Mouse (Mus musculus) megakaryocyte progenitor cell, adult 5-6 weeks (primary cell): ENCODE data around the gene Sclt1. TPM values are rescaled to one million over a fixed set of nuclear protein-coding genes. Genes with fewer than 3 reads are reported as not detected.
A peak's percentile ranks its signal among the peaks of the same experiment; 100 is the strongest.
"Not testable (repeated sequence)": the region's sequence is repeated elsewhere in the genome, so short reads cannot be mapped to it uniquely, and the experiment has no call there.

Source experiments
- ATAC-seq: replicated peaks from 2 replicates; pipeline ENCODE4 v1.8.0; 2016; ENCODE audit warnings: mild to moderate bottlenecking, moderate TSS enrichment, inconsistent platforms; ENCODE audit not compliant: poor library complexity
- total RNA-seq, 2 experiments: library from RNA; stranded (forward) in 1 of 2; stranded (reverse) in 1 of 2; fragments of 157-497, 149-512 nt in 1 of 2; fragments of 200-1000 nt in 1 of 2; gene quantifications; 2 replicates each; pipeline versions ENCODE4 v1.2.3 to v1.2.4; 2015 to 2017

Gene Sclt1
- total RNA-seq (2015) (27.3 and 31.4 TPM in 2 replicates), total RNA-seq (2017) (29.0 and 29.1 TPM in 2 replicates)

DNA sequence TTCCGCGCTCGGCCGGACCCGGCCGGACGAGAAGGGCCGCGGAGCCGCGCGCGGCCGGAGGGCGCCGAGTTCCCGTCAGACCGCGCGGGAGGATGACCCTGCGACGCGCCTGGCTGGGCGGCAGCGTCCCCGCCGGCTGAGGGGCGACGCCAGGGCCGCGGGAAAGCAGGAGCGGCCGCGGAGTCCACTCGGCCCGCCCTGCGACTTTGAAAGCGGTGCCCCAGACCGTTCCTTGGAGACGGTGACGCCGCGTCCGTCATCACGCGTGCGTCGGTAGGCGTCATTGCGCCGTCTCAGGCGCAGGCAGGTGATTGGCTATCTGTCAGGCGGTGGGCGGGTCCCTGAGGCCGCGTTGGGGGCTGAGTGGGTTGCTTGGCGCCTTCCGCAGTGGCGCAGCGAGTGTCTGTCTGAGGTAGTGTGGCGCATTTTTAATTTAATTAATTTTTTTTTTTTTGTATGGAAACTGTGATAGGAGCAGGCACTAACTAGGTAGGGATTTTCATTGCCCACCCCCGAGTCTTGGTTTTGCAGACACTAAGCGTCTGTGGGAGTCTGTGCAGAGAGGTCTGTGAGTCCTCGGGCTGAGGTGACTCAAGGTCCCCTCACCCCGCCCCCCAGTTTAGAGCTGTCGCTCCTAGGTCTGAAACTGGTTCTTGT is at the start of gene Sclt1, which contains the start of gene D3Ertd751e:
Gene Sclt1 (minus strand): TSS at position 237 of the 657 bp plus-strand sequence.
Gene D3Ertd751e (plus strand): TSS at position 334 of the 657 bp plus-strand sequence.
- ATAC-seq: peak; percentile 97

DNA sequence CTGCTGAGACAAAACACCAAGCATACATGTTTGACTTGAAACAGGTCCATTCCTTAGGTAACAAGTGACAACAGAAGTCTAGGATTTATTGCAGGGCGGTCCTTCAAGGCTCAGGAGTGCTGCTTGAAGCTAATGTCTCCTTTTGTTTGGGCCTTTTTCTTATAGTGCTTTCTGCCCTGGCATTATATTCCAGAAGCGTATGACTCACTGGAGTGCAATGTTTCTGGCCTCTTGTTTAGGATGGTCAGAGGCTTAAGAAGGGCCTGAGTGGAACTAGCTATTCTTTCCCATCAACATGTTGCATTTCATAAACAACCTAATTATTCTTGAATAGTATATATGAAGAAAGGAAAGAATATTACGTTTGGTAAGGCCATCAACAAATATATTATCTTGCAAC is 19.8 kb upstream of the Sclt1 start:
- ATAC-seq: no peak

DNA sequence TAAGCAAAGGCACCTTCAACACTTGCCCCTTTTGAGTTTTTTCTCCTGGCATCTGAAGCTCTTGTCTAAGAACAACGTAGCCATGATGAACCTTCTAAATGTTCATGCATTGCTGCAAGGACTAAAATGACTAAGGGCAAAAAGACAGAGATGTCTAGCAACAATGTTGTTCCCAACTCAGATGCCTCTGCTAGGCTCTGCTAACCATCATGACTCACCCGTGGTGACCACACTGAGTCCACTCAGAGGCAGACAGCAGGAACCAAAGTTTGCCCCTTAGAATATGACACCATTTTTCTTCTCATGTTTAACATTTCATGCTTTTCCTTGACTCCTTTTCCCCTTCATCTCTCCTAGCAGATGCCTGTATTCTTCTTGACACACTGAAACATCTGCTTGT is 12.2 kb upstream of the Sclt1 start:
- ATAC-seq: no peak

DNA sequence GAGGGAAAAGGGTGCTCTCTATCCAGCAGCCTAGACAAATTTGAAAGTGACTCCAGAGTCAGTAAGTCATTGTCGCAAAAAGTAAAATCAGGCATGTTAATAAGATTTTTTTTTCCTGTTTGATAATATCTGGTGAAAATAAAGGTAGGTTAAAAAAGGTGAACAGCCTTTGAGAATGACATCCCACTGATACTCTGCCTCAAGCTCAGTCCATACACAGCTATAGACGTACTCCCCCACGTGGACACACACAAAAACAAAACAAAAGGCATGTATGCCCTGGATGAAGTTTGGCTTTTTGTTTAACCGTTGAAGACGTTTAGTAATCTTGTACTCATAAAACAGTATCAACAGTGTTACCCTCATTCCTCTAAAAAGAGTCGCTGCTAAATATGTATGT is 1.1 kb upstream of the Sclt1 start:
- ATAC-seq: peak; percentile 42

DNA sequence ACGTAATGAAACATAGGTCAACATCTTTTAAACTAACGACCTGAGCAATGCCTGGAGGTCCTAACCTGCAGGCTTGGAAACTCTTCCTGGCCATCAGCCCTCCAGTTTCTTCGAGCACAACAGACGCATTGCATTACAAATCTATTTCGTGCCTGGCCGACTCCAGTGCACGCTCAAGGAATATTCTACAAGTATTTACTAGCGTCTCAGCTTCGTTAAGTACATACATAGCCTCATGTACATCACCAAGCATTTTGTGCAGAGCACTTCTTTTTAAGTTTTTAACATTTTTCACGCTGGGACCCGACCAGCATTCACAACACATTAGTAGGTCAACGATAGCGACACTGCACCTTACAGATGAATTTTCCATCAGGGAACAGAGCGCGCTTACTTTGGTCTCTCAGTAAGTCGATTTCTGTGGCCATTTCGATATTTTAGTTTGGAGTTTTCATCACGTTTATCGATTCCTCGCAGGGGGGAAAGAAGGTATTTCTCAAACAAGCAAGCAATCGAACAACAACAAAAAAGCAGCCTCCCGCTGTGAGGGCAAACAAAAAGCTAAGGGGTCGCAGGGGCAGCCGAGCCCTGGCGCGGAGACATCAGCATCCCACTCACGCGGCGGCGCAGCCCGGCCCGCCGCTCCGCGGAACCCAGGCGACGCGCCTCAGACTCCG is 575 bp downstream of the Sclt1 start:
- ATAC-seq: no peak

DNA sequence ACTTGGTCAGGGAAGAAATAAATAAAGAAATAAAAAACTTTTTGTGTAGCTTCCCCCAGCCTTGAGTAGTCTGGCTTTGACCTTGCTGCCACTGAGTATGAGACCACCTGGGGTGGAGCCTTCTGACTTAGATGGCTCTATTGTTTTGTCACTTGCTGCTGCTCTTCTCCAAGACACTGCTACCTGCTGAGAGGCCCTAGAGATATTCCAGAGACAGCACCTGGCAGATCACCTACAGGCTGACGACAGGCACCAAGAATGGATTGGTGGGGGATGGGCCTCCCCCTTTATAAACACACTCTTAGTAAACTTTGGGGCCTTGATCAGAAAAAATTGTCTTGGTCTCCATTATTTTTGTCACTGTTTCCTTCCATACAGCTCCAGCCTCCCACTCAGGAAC is 46.6 kb downstream of the Sclt1 start:
- no peak for ATAC-seq

DNA sequence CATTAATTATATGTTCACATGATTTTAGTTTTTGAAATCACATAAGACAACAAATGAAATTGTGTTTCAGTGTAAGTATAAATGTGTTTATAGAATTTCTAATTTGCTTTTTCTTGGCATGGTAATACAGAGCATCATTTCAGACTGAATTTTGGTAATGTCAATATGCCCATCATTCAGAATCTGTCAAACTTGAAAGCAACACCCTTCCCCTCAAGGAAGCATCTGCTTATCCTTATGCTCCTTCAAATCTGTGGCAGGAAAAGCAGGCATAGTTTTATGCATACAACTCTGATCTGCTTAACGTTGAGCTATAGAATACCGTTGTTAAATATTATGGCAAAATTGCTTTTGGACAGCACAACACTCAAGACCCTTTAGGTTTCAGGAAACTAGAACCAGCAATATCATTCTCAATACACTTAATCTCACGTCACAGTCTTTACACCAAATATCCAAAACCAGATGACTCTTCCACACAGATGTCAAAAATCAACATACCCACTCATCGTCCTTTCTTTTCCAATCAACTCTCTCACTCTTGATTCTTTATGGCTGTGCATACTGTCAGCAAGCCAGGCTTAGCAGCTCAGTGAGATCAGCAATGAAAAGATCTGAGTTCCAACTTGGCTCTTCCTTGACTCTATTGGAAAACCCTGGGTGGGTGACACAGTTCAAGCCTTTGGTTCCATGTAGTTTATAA is 49.7 kb downstream of the Sclt1 start:
- ATAC-seq: no peak

DNA sequence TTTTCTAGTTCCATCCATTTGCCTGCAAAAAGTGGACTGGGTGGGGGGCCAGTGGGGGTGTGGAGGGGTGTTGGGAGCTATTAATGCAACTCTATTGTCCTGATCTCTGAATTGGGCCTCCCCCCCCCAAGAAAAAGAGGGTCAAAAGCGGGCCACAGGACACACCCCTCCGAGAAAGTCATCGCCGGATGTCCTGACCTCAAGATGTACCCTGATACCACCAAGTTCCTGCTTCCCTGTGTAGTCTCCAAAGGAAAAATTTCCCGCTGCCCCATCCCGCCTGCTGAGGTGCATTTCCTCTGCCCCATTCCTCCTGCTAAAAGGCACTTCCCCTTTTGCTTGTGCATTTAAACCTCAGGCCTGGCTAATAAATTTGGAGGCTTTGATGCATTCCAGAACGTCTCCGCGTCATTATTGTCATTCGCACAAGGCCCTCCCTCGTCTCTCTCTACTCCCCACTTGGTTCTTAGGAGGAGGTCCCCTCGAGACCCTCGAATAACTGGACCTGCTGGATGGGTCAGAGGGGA is 52.1 kb downstream of the Sclt1 start:
- not testable (repeated sequence) for ATAC-seq

DNA sequence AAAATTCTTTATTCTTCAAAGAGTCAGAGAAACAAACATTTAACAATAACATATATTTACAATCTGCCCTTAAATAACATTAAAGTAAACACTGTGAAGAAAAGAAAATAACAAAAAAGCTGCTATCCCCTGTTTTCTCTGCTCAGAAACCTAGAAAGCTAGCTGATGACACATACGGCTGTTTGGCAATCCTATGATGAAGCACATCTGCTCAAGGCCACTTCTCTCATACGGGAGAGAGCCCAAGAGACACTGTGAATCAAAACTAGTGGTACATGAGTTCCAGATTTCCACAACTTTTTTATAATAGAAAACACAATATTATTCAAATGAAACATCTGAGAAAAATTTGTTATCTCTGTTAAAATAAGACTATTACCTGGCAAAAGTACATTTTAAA is 55.9 kb downstream of the Sclt1 start:
- no peak for ATAC-seq

DNA sequence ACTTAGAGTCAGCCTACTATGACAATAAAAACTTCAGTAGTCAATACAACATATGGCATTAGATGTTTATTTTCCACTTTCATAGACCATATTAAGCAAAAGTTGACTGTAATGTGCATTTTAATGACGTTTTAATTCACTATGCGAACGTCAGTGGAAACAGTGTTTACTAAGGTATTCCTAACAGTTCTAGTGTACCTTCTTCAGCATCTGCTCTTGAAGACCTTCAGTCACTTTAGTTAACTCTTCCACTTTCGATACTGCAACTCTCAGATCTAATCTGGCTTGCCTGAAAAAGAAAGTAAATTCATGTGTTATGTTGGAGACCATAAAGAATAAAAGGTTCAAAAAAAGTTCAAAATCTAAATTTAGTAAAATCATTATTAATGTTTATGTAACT is 60.2 kb downstream of the Sclt1 start:
- no peak for ATAC-seq

DNA sequence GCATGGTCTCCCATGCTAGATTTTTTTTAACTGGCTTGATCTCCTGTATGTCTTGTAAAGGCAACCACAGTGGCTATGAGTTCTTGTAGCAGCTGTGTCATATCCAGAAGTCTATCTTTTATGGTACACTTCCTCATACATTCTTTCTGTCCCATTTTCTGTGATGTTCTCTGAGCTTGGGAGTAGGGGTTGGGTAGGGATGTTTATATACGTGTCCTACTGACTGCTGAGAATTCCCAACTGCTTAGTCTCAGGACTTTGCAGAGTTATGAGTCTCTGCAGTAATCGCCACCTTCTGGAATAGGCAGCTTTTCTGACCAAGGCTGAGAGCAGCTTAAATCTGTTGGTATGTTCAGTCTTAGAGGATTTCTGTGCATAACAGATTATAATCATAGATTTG is 65.7 kb downstream of the Sclt1 start:
- ATAC-seq: no peak

DNA sequence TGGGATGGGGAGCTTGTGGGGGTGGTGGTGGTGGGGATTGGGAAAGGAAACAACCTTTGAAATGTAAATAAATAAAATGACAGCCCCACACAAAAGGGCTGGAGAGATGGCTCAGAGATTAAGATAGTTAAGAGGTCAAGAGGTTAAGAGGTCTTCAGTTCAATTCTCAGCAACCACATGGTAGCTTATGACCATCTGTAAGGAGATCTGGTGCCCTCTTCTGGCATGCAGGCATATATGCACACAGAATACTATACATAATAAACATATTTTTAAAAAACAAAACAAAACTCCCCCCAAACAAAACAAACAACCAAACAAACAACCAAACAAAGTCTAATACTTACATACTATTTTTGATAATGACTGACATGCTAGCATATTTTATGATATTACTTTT is 67.5 kb downstream of the Sclt1 start:
- ATAC-seq: peak; percentile 31; the same call in 1 of the 2 replicates

DNA sequence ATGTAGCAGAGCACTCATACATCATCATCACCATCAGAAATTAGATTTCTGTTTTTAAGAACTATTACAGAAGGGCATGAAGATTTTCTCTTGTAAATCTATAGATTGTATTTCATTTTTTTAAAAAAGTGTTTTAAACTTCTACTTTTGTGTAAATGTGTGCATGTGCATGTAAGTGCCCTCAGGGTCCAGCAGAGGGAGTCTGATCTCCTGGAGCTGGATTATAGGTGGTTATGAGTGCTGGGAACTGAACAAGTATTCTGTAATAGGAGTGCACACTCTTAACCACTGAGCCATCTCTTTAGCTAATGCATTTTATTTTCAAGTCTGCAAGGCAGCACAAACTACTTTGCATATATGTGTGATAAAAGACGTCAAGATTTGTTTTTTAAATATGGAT is 86.7 kb downstream of the Sclt1 start:
- ATAC-seq: no peak

DNA sequence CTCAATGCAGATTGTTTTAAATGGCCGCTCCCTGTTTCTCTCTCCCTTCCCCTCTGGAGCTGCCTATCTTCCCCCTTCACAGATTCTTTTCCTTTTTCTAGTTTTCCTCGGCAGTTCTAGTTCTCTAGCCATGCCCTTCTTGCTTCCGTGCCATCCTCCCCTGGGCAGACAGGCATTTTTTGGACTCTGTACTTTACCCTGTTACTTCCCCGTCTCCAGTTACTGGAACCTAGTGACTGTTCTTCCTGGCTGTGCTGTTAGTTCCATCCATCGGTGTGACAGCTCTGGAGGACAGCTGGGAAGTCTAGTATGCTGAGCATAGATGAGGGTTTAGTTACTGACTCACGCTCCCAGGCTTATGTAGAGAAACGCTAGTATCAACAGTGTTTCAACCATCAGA is 121.3 kb downstream of the Sclt1 start:
- ATAC-seq: no peak

DNA sequence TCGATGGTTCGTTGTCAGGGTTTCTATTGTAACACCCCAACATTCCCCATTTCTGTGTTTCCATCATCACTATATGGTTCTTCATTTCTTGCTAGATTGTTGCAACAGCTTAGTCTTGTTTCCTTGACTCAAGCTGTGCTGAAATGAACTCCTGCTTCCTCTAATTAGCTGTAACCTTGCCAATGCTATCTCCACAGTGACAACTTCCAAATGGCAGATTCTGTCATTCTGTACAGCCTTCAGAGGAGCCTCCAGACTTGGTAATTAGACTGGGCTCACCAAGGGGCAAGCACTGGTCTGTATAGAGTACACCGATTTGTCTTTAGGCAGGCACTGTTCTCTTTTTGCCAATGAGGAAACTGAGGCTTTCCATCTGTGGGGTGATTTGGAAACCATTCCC is 123.8 kb downstream of the Sclt1 start:
- ATAC-seq: peak; percentile 80

DNA sequence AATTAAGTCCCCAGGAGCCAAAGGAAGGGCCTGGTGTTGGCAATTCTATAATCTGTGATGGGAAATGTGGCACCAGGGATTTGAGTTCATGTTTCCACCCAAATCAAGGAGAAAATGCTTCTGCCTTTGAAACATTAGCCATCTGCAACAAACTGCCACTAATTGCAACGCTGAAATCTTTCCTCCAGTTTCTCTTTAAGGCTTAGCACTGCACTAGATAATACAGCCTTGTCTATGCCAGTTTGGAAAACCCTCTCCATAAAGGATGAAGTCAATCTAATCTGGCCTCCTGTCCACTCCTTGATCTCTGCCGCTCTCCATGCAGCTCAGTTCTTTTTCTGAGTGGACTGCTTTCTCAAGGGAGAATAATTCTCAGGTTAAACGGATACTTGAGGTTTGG is 124.3 kb downstream of the Sclt1 start:
- ATAC-seq: no peak

DNA sequence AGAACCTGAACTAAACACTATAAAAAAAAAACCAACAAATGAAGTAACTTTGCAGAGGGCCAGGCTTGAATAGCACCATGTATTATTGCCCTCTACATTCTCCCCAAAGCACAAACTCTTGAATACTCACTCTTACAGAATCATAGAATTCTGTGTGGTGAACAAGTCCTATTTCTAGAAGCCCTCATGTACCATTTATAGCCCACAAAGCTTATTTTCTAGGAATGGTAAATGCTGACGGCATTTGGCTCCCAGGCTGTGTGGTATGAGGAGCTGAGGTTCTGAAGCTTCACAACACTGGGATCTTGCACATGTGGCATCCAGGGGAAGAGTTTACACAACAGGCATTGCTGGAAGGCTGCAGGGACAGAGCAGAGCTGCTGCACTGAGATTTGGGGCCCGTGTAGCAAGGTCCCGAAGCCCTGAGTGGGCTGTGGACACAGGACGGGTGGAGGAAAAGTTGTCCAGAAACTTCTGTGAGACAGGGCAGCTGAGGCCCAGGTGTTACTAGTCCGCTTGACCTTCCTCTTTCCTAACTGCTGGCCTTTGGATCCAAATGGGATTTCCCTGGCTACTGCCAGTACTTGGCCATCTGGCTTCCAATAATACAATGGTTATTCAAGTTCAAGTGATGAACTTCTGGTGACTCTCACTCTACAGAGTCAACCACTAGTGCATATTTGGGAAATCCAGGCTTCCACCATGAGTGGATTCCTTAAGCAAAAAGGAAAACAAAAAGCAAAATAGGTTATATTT is 127.9 kb downstream of the Sclt1 start:
- no peak for ATAC-seq

DNA sequence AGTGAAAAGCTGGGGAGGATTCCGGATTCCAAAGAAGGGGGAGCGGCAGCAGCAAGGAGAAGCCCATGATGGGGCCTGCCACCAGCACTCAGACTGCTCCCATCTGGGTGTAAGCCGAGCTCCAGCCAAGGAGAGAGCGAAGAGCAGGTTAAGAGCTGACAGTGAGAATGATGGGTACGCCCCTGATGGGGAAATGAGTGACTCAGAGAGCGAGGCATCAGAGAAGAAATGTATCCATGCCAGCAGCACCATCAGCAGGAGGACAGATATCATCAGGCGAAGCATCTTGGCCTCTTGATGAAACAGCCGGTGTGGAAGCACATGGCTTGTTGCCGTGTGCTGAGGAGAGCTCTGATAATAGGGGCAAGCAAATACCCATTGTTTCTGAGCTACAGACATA is 128.6 kb downstream of the Sclt1 start:
- no peak for ATAC-seq

DNA sequence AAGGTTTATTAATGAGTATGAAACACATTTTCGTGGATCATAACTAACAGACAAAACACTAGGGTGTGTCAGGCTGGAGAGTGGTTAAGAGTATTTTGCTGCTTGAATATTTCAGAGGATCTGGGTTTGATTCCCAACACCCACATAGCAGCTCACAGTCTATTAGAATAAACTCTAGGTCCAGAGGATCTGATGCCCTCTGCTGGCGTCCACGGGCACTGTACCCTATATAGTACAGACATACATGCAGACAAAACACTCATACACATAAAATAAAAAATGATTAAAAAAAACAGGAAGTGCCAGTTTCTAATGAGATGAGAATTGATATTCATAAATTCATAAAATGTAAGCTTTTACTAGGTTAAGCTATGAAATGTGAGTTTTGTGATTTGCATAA is 130.1 kb downstream of the Sclt1 start:
- peak; percentile 83 for ATAC-seq

DNA sequence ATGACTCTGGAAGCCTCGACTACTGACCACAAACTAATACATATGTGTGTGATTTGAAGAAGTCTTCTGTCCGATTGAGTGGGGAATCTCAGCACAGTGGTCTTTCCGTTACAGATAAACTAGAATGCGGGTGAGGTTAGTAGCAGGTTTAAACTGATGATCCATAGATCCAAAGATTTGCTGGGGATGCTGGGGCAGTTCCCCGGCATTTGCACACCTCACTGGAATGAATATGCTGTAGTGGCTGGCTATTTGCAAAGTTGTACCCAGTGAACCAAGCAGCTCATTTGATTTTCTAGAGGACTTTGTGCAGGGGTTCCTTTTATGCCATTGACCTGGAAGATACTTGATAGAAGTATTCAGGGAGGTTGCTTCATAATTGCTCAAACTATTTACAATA is 133.2 kb downstream of the Sclt1 start:
- ATAC-seq: no peak

DNA sequence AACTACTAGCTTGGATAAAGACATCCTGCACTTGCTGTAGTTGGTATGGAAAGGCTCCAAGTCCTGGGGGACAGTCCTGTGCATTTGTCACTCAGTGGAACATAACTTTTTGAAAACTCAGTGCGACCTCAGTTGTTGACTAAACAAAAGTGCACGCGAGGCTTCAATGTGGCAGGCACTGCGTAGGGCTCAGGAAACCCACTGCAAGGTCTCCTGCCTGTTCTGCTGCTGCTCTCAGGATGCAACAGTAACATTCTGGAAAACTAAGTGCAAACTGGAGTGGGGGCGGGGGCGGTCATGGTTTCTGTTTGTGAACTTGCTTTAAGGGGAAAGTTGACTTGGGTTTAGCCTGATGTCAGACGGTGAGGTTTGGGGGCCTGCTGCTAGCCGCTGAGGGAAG is 134.8 kb downstream of the Sclt1 start:
- ATAC-seq: no peak
